In the genomic region with DNA sequence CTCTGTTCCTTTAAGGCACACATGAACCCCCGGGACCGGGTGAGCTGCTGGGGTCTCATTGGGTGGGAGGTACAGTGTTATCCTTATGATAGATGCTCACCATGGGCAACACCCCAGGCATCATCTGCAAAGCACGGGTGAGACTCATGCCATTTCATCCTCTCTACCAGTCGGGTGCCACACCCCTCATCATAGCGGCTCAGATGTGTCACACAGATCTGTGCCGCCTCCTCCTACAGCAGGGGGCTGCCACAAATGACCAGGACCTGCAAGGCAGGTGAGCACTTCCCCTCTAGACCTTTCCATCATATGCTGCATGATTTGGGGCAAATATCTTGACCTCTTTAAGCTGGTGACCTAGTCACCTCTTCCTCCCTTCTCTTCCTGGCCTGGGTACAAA, we compare ENCODE assay signal across 20 mouse cellular contexts. TPM values are rescaled to one million over a fixed set of nuclear protein-coding genes. Genes with fewer than 3 reads are reported as not detected.
DNase-seq lines count a peak whose midpoint lies in the region; ATAC-seq lines count a peak whose summit lies in the region.
"Had no signal": no experiment of that assay in that cellular context is flagged by ENCODE, and none has a peak within 500 bp of the region (broad histone marks: within the 10 kb centered on the region; RNA-seq: fewer than 3 reads in every experiment).

No protein-coding gene starts in this region.

- DNase-seq in forebrain, embryonic 11.5 days (ENCODE audit: low spot score) = peak; percentile 49
- DNase-seq in midbrain, embryonic 11.5 days (ENCODE audit: low spot score, missing footprints) = peak; percentile 57
- DNase-seq in midbrain, embryonic 14.5 days = no peak
- peak; percentile 19 to 32 for DNase-seq in right cerebral cortex, postnatal 10 days (ENCODE audit: low spot score in 2 of 2)
- no peak for DNase-seq in right cerebral cortex, adult 2 months (ENCODE audit: low spot score in 2 of 2)
- DNase-seq: adrenal gland, adult 8-10 months; cerebellum, adult 11-12 months; cerebellum, adult 9-10 months; cerebellum, postnatal 36 days; gastrocnemius, postnatal 10 days; heart, postnatal 10 days; heart, postnatal 4 days had no signal

- no peak for ATAC-seq in forebrain, embryonic 11.5 days (replicated peaks; ENCODE audit: low FRiP score)
- no peak for ATAC-seq in forebrain, embryonic 15.5 days (replicated peaks)
- ATAC-seq in midbrain, embryonic 11.5 days (ENCODE audit: low FRiP score) = no peak
- ATAC-seq in midbrain, embryonic 14.5 days (ENCODE audit: low FRiP score, low TSS enrichment) = no peak
- ATAC-seq: forebrain, embryonic 16.5 days; hindbrain, embryonic 16.5 days; inflammation-experienced regulatory T-cells, adult 6 months had no signal

- H3K36me3 ChIP-seq in forebrain, embryonic 11.5 days (ENCODE audit: control insufficient read depth, insufficient read depth, low read length) = no peaks in the 10 kb centered on the region
- H3K36me3 ChIP-seq in forebrain, embryonic 15.5 days = no peaks in the 10 kb centered on the region
- H3K36me3 ChIP-seq in midbrain, embryonic 11.5 days (ENCODE audit: control insufficient read depth, insufficient read depth, low read length) = no peaks in the 10 kb centered on the region
- H3K36me3 ChIP-seq in midbrain, embryonic 14.5 days (ENCODE audit: control insufficient read depth, insufficient read depth, low read length) = no peaks in the 10 kb centered on the region
- H3K36me3 ChIP-seq: embryonic facial prominence, embryonic 15.5 days; forebrain, embryonic 10.5 days; hindbrain, embryonic 12.5 days had no signal

- no peaks in the 10 kb centered on the region for H3K9me3 ChIP-seq in forebrain, embryonic 11.5 days (ENCODE audit: control insufficient read depth, low read length)
- no peaks in the 10 kb centered on the region for H3K9me3 ChIP-seq in forebrain, embryonic 15.5 days
- H3K9me3 ChIP-seq in midbrain, embryonic 11.5 days (ENCODE audit: control insufficient read depth, low read length) = no peaks in the 10 kb centered on the region
- no peaks in the 10 kb centered on the region for H3K9me3 ChIP-seq in midbrain, embryonic 14.5 days (ENCODE audit: control insufficient read depth, low read length)
- H3K9me3 ChIP-seq: embryonic facial prominence, embryonic 15.5 days; forebrain, embryonic 10.5 days; hindbrain, embryonic 12.5 days had no signal

- no peaks in the 10 kb centered on the region for H3K27me3 ChIP-seq in forebrain, embryonic 11.5 days (ENCODE audit: control insufficient read depth, insufficient read depth, low read length)
- H3K27me3 ChIP-seq in forebrain, embryonic 15.5 days = no peaks in the 10 kb centered on the region
- no peaks in the 10 kb centered on the region for H3K27me3 ChIP-seq in midbrain, embryonic 11.5 days (ENCODE audit: control insufficient read depth, insufficient read depth, low read length)
- H3K27me3 ChIP-seq in midbrain, embryonic 14.5 days (ENCODE audit: control insufficient read depth, insufficient read depth, low read length) = no peaks in the 10 kb centered on the region
- H3K27me3 ChIP-seq: embryonic facial prominence, embryonic 15.5 days had no signal

- H3K9ac ChIP-seq in forebrain, embryonic 11.5 days (ENCODE audit: low read length) = no peak overlapping the region
- H3K9ac ChIP-seq in forebrain, embryonic 15.5 days (replicated peaks) = no peak overlapping the region
- H3K9ac ChIP-seq in midbrain, embryonic 11.5 days (ENCODE audit: low read length) = no peak overlapping the region
- no peak overlapping the region for H3K9ac ChIP-seq in midbrain, embryonic 14.5 days (replicated peaks; ENCODE audit: low read length)
- H3K9ac ChIP-seq: embryonic facial prominence, embryonic 15.5 days; hindbrain, embryonic 12.5 days had no signal

- peaks cover 11% of the 10 kb centered on the region for H3K4me1 ChIP-seq in forebrain, embryonic 11.5 days (replicated peaks; ENCODE audit: control insufficient read depth, insufficient read depth, low read length)
- H3K4me1 ChIP-seq in forebrain, embryonic 15.5 days = peaks cover 31% of the 10 kb centered on the region
- H3K4me1 ChIP-seq in midbrain, embryonic 11.5 days (ENCODE audit: control insufficient read depth, insufficient read depth, low read length) = peaks cover 17% of the 10 kb centered on the region
- H3K4me1 ChIP-seq in midbrain, embryonic 14.5 days (ENCODE audit: control insufficient read depth, insufficient read depth, low read length) = peaks cover 30% of the 10 kb centered on the region

- H3K27ac ChIP-seq in forebrain, embryonic 11.5 days (ENCODE audit: low read depth, low read length) = no peak overlapping the region
- H3K27ac ChIP-seq in forebrain, embryonic 15.5 days (replicated peaks) = no peak overlapping the region
- no peak overlapping the region for H3K27ac ChIP-seq in midbrain, embryonic 11.5 days (ENCODE audit: low read depth, low read length)
- no peak overlapping the region for H3K27ac ChIP-seq in midbrain, embryonic 14.5 days (replicated peaks; ENCODE audit: low read depth, low read length)
- H3K27ac ChIP-seq: embryonic facial prominence, embryonic 15.5 days; forebrain, embryonic 10.5 days; hindbrain, embryonic 12.5 days had no signal

- WGBS in forebrain, embryonic 11.5 days = 76% methylated on average over 6 of the region's 6 CpGs
- 80% methylated on average over 6 of the region's 6 CpGs for WGBS in forebrain, embryonic 15.5 days
- 71% methylated on average over 6 of the region's 6 CpGs for WGBS in midbrain, embryonic 11.5 days
- 81% methylated on average over 6 of the region's 6 CpGs for WGBS in midbrain, embryonic 14.5 days

- no peak overlapping the region for H3K4me3 ChIP-seq in forebrain, embryonic 11.5 days (ENCODE audit: low read depth, low read length)
- H3K4me3 ChIP-seq in forebrain, embryonic 15.5 days = no peak overlapping the region
- H3K4me3 ChIP-seq in midbrain, embryonic 11.5 days (ENCODE audit: low read depth, low read length) = no peak overlapping the region
- H3K4me3 ChIP-seq in midbrain, embryonic 14.5 days (replicated peaks; ENCODE audit: low read depth, low read length) = no peak overlapping the region
- H3K4me3 ChIP-seq: embryonic facial prominence, embryonic 15.5 days; erythroblast, embryonic 14.5 days; forebrain, embryonic 10.5 days; hindbrain, embryonic 12.5 days had no signal

- H3K4me2 ChIP-seq in forebrain, embryonic 11.5 days (ENCODE audit: low read depth, low read length, severe bottlenecking) = no peak overlapping the region
- H3K4me2 ChIP-seq in forebrain, embryonic 15.5 days (replicated peaks) = no peak overlapping the region
- no peak overlapping the region for H3K4me2 ChIP-seq in midbrain, embryonic 11.5 days
- H3K4me2 ChIP-seq in midbrain, embryonic 14.5 days (ENCODE audit: low read length) = no peak overlapping the region
- H3K4me2 ChIP-seq: embryonic facial prominence, embryonic 15.5 days; hindbrain, embryonic 12.5 days had no signal

RNA-seq across cellular contexts. Expression of a gene that starts 9.8 kb away (rescaled TPM):
- polyA plus RNA-seq in forebrain, embryonic 11.5 days (2014; fragmentation: Nextera tagmentation; extraction: Ambion mirVana) = 3.9 and 4.1 TPM in 2 replicates
- 11.5 and 12.6 TPM in 2 replicates for polyA plus RNA-seq in forebrain, embryonic 15.5 days (2015; fragmentation: Nextera tagmentation; extraction: Ambion mirVana)
- polyA plus RNA-seq in midbrain, embryonic 11.5 days (2014; fragmentation: Nextera tagmentation; extraction: Ambion mirVana) = 4.2 and 4.6 TPM in 2 replicates
- 8.9 and 16.8 TPM in 2 replicates for polyA plus RNA-seq in midbrain, embryonic 14.5 days (2014; fragmentation: Nextera tagmentation; extraction: Ambion mirVana)

RNA-seq across cellular contexts. Expression of a gene that starts 10.5 kb away (rescaled TPM):
- polyA plus RNA-seq in forebrain, embryonic 11.5 days (2014; fragmentation: Nextera tagmentation; extraction: Ambion mirVana) = 45.0 and 45.5 TPM in 2 replicates
- 56.5 and 56.7 TPM in 2 replicates for polyA plus RNA-seq in forebrain, embryonic 15.5 days (2015; fragmentation: Nextera tagmentation; extraction: Ambion mirVana)
- polyA plus RNA-seq in midbrain, embryonic 11.5 days (2014; fragmentation: Nextera tagmentation; extraction: Ambion mirVana) = 36.6 and 38.9 TPM in 2 replicates
- 47.7 and 58.1 TPM in 2 replicates for polyA plus RNA-seq in midbrain, embryonic 14.5 days (2014; fragmentation: Nextera tagmentation; extraction: Ambion mirVana)

RNA-seq across cellular contexts. Expression of a gene that starts 10.8 kb away (rescaled TPM):
- 5.0 and 5.2 TPM in 2 replicates for polyA plus RNA-seq in forebrain, embryonic 11.5 days (2014; fragmentation: Nextera tagmentation; extraction: Ambion mirVana)
- 6.3 and 6.9 TPM in 2 replicates for polyA plus RNA-seq in forebrain, embryonic 15.5 days (2015; fragmentation: Nextera tagmentation; extraction: Ambion mirVana)
- 6.5 and 6.7 TPM in 2 replicates for polyA plus RNA-seq in midbrain, embryonic 11.5 days (2014; fragmentation: Nextera tagmentation; extraction: Ambion mirVana)
- 7.8 and 8.2 TPM in 2 replicates for polyA plus RNA-seq in midbrain, embryonic 14.5 days (2014; fragmentation: Nextera tagmentation; extraction: Ambion mirVana)

RNA-seq across cellular contexts. Expression of a gene that starts 32.0 kb away (rescaled TPM):
- 1.6 and 2.1 TPM in 2 replicates for polyA plus RNA-seq in forebrain, embryonic 11.5 days (2014; fragmentation: Nextera tagmentation; extraction: Ambion mirVana)
- 3.0 and 3.1 TPM in 2 replicates for polyA plus RNA-seq in forebrain, embryonic 15.5 days (2015; fragmentation: Nextera tagmentation; extraction: Ambion mirVana)
- polyA plus RNA-seq in midbrain, embryonic 11.5 days (2014; fragmentation: Nextera tagmentation; extraction: Ambion mirVana) = 0.47 and 0.89 TPM in 2 replicates
- 0.74 and 1.1 TPM in 2 replicates for polyA plus RNA-seq in midbrain, embryonic 14.5 days (2014; fragmentation: Nextera tagmentation; extraction: Ambion mirVana)

RNA-seq across cellular contexts. Expression of a gene that starts 37.2 kb away (rescaled TPM):
- 3.9 and 7.7 TPM in 2 replicates for polyA plus RNA-seq in forebrain, embryonic 11.5 days (2014; fragmentation: Nextera tagmentation; extraction: Ambion mirVana)
- polyA plus RNA-seq in forebrain, embryonic 15.5 days (2015; fragmentation: Nextera tagmentation; extraction: Ambion mirVana) = 3.0 and 4.2 TPM in 2 replicates
- 4.6 and 6.0 TPM in 2 replicates for polyA plus RNA-seq in midbrain, embryonic 11.5 days (2014; fragmentation: Nextera tagmentation; extraction: Ambion mirVana)
- polyA plus RNA-seq in midbrain, embryonic 14.5 days (2014; fragmentation: Nextera tagmentation; extraction: Ambion mirVana) = 3.2 and 3.5 TPM in 2 replicates

Comparison
In these comparisons a context has a peak if more than half of its experiments do, and no peak if none do; other contexts are left out.
1. DNase-seq: peak in forebrain, embryonic 11.5 days (single experiment), midbrain, embryonic 11.5 days (single experiment) and right cerebral cortex, postnatal 10 days (2 of 2); none in midbrain, embryonic 14.5 days (single experiment) and right cerebral cortex, adult 2 months (0 of 2).